Mouse (Mus musculus) CH12.LX (cell line): ENCODE data around the gene Hmgn3. TPM values are rescaled to one million over a fixed set of nuclear protein-coding genes. Genes with fewer than 3 reads are reported as not detected.

Experiments used
- DNase-seq: peaks from one replicate; pipeline ENCODE4 v3.0.0-alpha.2; 2013; ENCODE audit errors: extremely low read depth
- H3K27ac ChIP-seq: 2 replicates; pipeline ENCODE4 v1.5.1; 2012; ENCODE audit warnings: low read depth, mild to moderate bottlenecking, control low read depth, moderate library complexity; ENCODE audit not compliant: insufficient read depth
- H3K27me3 ChIP-seq: replicated peaks from 2 replicates; pipeline ENCODE3; 2012; ENCODE audit warnings: inconsistent platforms
- H3K36me3 ChIP-seq, 2 experiments: replicated peaks in 1 of 2; 2 replicates each; pipeline versions ENCODE3 to v1.6.1; 2012; ENCODE audit warnings: inconsistent platforms in 1 of 2, low read length in 1 of 2, mild to moderate bottlenecking in 1 of 2, mixed read lengths in 1 of 2, moderate library complexity in 1 of 2; ENCODE audit not compliant: control insufficient read depth in 1 of 2, insufficient read depth in 1 of 2
- H3K4me1 ChIP-seq, 2 experiments: 2 replicates each; pipeline ENCODE4 v1.6.1; 2012; ENCODE audit warnings: inconsistent platforms in 1 of 2, moderate library complexity in 1 of 2; ENCODE audit not compliant: insufficient read depth in 2 of 2, control insufficient read depth in 1 of 2
- H3K4me2 ChIP-seq: 2 replicates; pipeline ENCODE4 v1.6.1; 2012; ENCODE audit warnings: low read depth, mild to moderate bottlenecking, control low read depth; ENCODE audit not compliant: poor library complexity, insufficient read depth, severe bottlenecking
- H3K4me3 ChIP-seq, 3 experiments: fragments of 150-350 bp in 1 of 3; sonication (generic) in 1 of 3; replicated peaks in 1 of 3; 2 replicates each; pipeline versions ENCODE3 to v1.5.1; 2011 to 2012; ENCODE audit warnings: low read depth in 2 of 3, low read length in 2 of 3, mild to moderate bottlenecking in 2 of 3, moderate library complexity in 2 of 3, control low read depth in 1 of 3, improper control_type of control experiment in 1 of 3, inconsistent platforms in 1 of 3, mixed read lengths in 1 of 3; ENCODE audit not compliant: poor library complexity in 1 of 3
- H3K79me2 ChIP-seq: replicated peaks from 2 replicates; pipeline ENCODE4 v1.6.1; 2012; ENCODE audit warnings: mild to moderate bottlenecking, moderate library complexity; ENCODE audit not compliant: control insufficient read depth, poor library complexity, insufficient read depth, severe bottlenecking; ENCODE audit errors: extremely low read depth
- H3K9ac ChIP-seq: 2 replicates; pipeline ENCODE4 v1.6.1; 2012; ENCODE audit warnings: low read depth, mild to moderate bottlenecking, control low read depth, moderate library complexity; ENCODE audit not compliant: insufficient read depth
- H3K9me3 ChIP-seq: replicated peaks from 2 replicates; pipeline ENCODE3; 2012; ENCODE audit warnings: low read length, inconsistent platforms, mixed read lengths
- BHLHE40 ChIP-seq: IDR thresholded peaks from 2 replicates; pipeline ENCODE4 v1.6.1; 2011; ENCODE audit warnings: mild to moderate bottlenecking, low read depth, low read length, improper control_type of control experiment
- CHD1 ChIP-seq: IDR thresholded peaks from 2 replicates; pipeline ENCODE4 v1.6.1; 2012; ENCODE audit warnings: low read depth, low read length, improper control_type of control experiment, inconsistent platforms
- CHD2 ChIP-seq: IDR thresholded peaks from 2 replicates; pipeline ENCODE4 v1.6.1; 2011; ENCODE audit warnings: low read length, improper control_type of control experiment
- E2F4 ChIP-seq: IDR thresholded peaks from 2 replicates; pipeline ENCODE4 v1.6.1; 2011; ENCODE audit warnings: low read depth, low read length, improper control_type of control experiment; ENCODE audit not compliant: insufficient replicate concordance
- EP300 ChIP-seq: IDR thresholded peaks from 2 replicates; pipeline ENCODE4 v1.6.1; 2011; ENCODE audit warnings: low read length, improper control_type of control experiment
- ETS1 ChIP-seq: conservative IDR thresholded peaks from 2 replicates; pipeline ENCODE4 v1.6.1; 2012; ENCODE audit warnings: low read depth, mild to moderate bottlenecking, inconsistent platforms, low read length, improper control_type of control experiment, moderate library complexity
- HCFC1 ChIP-seq: IDR thresholded peaks from 2 replicates; pipeline ENCODE4 v1.6.1; 2012; ENCODE audit warnings: low read depth, mild to moderate bottlenecking, inconsistent platforms, low read length, improper control_type of control experiment
- JUN ChIP-seq: IDR thresholded peaks from 2 replicates; pipeline ENCODE4 v1.6.1; 2011; ENCODE audit warnings: low read depth, mild to moderate bottlenecking, low read length, improper control_type of control experiment, moderate library complexity; ENCODE audit not compliant: insufficient read depth
- KAT2A ChIP-seq: IDR thresholded peaks from 2 replicates; pipeline ENCODE4 v1.6.1; 2012; ENCODE audit warnings: low read length, improper control_type of control experiment, inconsistent platforms; ENCODE audit not compliant: insufficient replicate concordance
- MAZ ChIP-seq: IDR thresholded peaks from 2 replicates; pipeline ENCODE4 v1.6.1; 2012; ENCODE audit warnings: low read depth, mild to moderate bottlenecking, inconsistent platforms, low read length, improper control_type of control experiment, moderate library complexity
- MEF2A ChIP-seq: IDR thresholded peaks from 2 replicates; pipeline ENCODE4 v1.6.1; 2014; ENCODE audit warnings: low read depth, mild to moderate bottlenecking, inconsistent platforms, low read length, improper control_type of control experiment, borderline replicate concordance
- PAX5 ChIP-seq: IDR thresholded peaks from 2 replicates; pipeline ENCODE4 v1.6.1; 2012; ENCODE audit warnings: low read length, inconsistent platforms, mixed read lengths
- RCOR1 ChIP-seq: conservative IDR thresholded peaks from 2 replicates; pipeline ENCODE4 v1.6.1; 2012; ENCODE audit warnings: low read depth, mild to moderate bottlenecking, inconsistent platforms, low read length, improper control_type of control experiment
- SIN3A ChIP-seq: IDR thresholded peaks from 2 replicates; pipeline ENCODE4 v1.6.1; 2012; ENCODE audit warnings: low read length, improper control_type of control experiment, inconsistent platforms
- TCF12 ChIP-seq: IDR thresholded peaks from 2 replicates; pipeline ENCODE4 v1.6.1; 2014; ENCODE audit warnings: low read depth, mild to moderate bottlenecking, inconsistent platforms, low read length, improper control_type of control experiment
- ZKSCAN1 ChIP-seq: IDR thresholded peaks from 2 replicates; pipeline ENCODE4 v1.6.1; 2012; ENCODE audit warnings: low read depth, inconsistent platforms, low read length, improper control_type of control experiment, borderline replicate concordance
- ZNF384 ChIP-seq: IDR thresholded peaks from 2 replicates; pipeline ENCODE4 v1.6.1; 2012; ENCODE audit warnings: low read depth, low read length, improper control_type of control experiment, inconsistent platforms
- dilution Hi-C: fragments of 300-500 bp; cut with MboI; formaldehyde crosslinking; loops from 2 replicates; pipeline ENCODE4 v1.14.3; 2020; ENCODE audit warnings: low sequenced_read_pairs; ENCODE audit not compliant: extremely low pct_unique_long_range_greater_than_20kb, extremely low pct_ligation_motif_present
- in situ Hi-C: fragments of 300-500 bp; cut with MboI; formaldehyde crosslinking; loops from 3 replicates; pipeline ENCODE4 v1.14.3; 2019; ENCODE audit warnings: low sequenced_read_pairs, low pct_ligation_motif_present, low pct_unique_long_range_greater_than_20kb, mixed read lengths
- polyA plus RNA-seq: library from polyadenylated mRNA; unstranded; fragments of >175 nt; gene quantifications from 2 replicates; pipeline ENCODE4 v1.2.1, GENCODE M21; 2012; ENCODE audit warnings: low read depth; ENCODE audit not compliant: insufficient read length
- total RNA-seq, 2 experiments: library from RNA; depleted of rRNA; stranded (reverse); fragments of 300-350 nt in 1 of 2; fragments of >200 nt in 1 of 2; gene quantifications; 2 replicates each; pipeline ENCODE4 v1.2.3; 2012 to 2014

Hmgn3 gene
- total and polyA plus RNA-seq, 3 experiments: 50.8 to 167 (median 121) TPM

DNA sequence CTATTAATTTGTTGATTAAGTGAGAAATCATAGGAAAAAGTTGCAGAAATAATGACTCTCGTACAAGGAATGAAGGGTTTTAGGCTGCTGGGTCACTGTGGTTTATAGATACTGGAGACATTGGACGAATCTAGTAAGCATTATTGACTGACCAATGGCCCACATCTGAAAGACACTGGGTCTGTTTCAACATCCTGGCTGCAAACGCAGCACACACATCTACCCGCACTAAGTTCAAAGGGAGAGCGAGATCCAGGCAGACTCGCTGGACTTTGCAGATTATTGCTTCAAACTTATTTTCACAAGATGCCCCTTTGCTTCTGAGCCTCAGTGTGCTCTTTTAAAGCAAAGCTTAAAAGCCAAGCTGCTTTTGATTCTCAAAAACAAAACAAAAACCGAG, 29.0 kb downstream of the Hmgn3 start:
- H3K36me3 ChIP-seq: peaks cover 43 to 74% of the 10 kb centered on the region in 2 experiments
- in situ Hi-C loops: loop anchor here (10.0 kb wide), 2 partner anchors 143 to 223 kb away; partner anchors contain the start of gene Phip
- H3K4me1 ChIP-seq: peaks cover 6 to 30% of the 10 kb centered on the region in 2 experiments
- no peak overlapping the region for H3K4me3 ChIP-seq
- H3K4me2 ChIP-seq: no peak overlapping the region
- no peak for TF ChIP-seq EP300
- no peak for TF ChIP-seq SIN3A
- TF ChIP-seq E2F4: no peak
- no peak for TF ChIP-seq PAX5
- peaks cover 7% of the 10 kb centered on the region for H3K79me2 ChIP-seq
- dilution Hi-C loops: no loop called here
- no peak overlapping the region for H3K27ac ChIP-seq
- no peak overlapping the region for H3K9ac ChIP-seq
- H3K27me3 ChIP-seq: no peaks in the 10 kb centered on the region
- no peak for DNase-seq
- no peaks in the 10 kb centered on the region for H3K9me3 ChIP-seq

- peaks cover 6 to 30% of the 10 kb centered on the region in 2 experiments for H3K4me1 ChIP-seq
- no peaks in the 10 kb centered on the region for H3K9me3 ChIP-seq
- no peak overlapping the region for H3K4me3 ChIP-seq
- TF ChIP-seq ZKSCAN1 (no peak), ETS1 (no peak), CHD2 (no peak), BHLHE40 (no peak), JUN (no peak)
- TF ChIP-seq, all 38 proteins: peak for 0
- peaks cover 38 to 68% of the 10 kb centered on the region in 2 experiments for H3K36me3 ChIP-seq
- dilution Hi-C loops (no loop called here), in situ Hi-C loops (loop anchor here (10.0 kb wide), 2 partner anchors 142 to 222 kb away; partner anchors contain the start of gene Phip)
- no peaks in the 10 kb centered on the region for H3K27me3 ChIP-seq
- peaks cover 7% of the 10 kb centered on the region for H3K79me2 ChIP-seq
- no peak overlapping the region for H3K27ac ChIP-seq
- DNase-seq: no peak
- no peak overlapping the region for H3K4me2 ChIP-seq
- H3K9ac ChIP-seq: no peak overlapping the region
These were observed 29.6 kb downstream of the Hmgn3 start for GRCm38 (mm10) chr9:83116774-83117474.

- DNase-seq: no peak
- in situ Hi-C loops: loop anchor here (10.0 kb wide), 2 partner anchors 141 to 221 kb away; partner anchors contain the start of gene Phip
- Histone ChIP-seq H3K4me3 (no peak overlapping the region), H3K4me2 (no peak overlapping the region), H3K27ac (no peak overlapping the region), H3K36me3 (peaks cover 26 to 56% of the 10 kb centered on the region in 2 experiments), H3K27me3 (no peaks in the 10 kb centered on the region), H3K9ac (no peak overlapping the region), H3K79me2 (peaks cover 7% of the 10 kb centered on the region), H3K4me1 (peaks cover 6 to 30% of the 10 kb centered on the region in 2 experiments), H3K9me3 (no peaks in the 10 kb centered on the region)
- dilution Hi-C loops: no loop called here
- no peak for TF ChIP-seq MAZ
- no peak for TF ChIP-seq ZKSCAN1
- no peak for TF ChIP-seq HCFC1
- no peak for TF ChIP-seq KAT2A
- no peak for TF ChIP-seq ETS1
- no peak for TF ChIP-seq RCOR1
- TF ChIP-seq SIN3A: no peak
- no peak for TF ChIP-seq ZNF384
- TF ChIP-seq TCF12: no peak
- no peak for TF ChIP-seq MEF2A
- TF ChIP-seq CHD1: no peak
These were observed 30.8 kb downstream of the Hmgn3 start for GRCm38 (mm10) chr9:83115676-83116075.
